Mouse (Mus musculus): ENCODE data around the gene Ltbp3.
A peak's percentile ranks its signal among the peaks of the same experiment; 100 is the strongest.

Gene Ltbp3

DNA sequence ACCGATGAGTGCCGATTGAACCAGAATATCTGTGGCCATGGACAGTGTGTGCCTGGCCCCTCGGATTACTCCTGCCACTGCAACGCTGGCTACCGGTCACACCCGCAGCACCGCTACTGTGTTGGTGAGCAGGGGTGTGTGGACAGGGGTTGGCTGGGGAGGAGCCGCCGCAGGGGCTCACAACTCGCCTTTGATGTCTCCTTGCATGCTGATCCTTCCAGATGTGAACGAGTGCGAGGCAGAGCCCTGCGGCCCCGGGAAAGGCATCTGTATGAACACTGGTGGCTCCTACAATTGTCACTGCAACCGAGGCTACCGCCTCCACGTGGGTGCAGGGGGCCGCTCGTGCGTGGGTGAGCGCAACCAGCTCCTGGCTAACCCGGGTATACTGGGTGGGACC, 10.2 kb downstream of the Ltbp3 start:
- DNase-seq (ENCODE audit: low read depth, low spot score) = no peak

GRCm38 (mm10) chr19:5751742-5752141, 11.0 kb downstream of the Ltbp3 start:
- DNase-seq (ENCODE audit: low read depth, low spot score) = no peak

DNA sequence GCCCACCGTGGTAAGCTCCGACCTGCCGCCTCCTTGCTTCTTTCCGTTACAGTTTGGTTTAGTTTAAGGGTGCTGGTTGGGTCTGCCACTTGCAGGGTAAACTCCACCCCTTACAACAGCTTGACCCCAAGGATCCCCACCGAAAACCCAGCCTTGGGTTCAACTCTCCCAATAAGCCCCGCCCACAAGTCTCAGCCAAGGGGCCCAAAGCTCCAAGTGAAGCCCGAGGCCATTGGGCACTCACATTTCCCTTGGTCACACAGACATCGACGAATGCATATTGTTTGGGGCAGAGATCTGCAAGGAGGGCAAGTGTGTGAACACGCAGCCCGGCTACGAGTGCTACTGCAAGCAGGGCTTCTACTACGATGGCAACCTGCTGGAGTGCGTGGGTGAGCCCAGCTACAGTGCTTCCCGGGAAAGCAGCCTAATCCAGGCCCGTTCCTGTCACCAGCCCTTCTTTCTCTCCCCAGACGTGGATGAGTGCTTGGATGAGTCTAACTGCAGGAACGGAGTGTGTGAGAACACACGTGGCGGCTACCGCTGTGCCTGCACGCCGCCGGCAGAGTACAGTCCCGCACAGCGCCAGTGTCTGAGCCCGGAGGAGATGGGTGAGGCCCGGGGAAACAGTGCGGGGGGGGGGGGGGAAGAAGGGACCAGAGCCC, 15.7 kb downstream of the Ltbp3 start:
- no peak for DNase-seq (ENCODE audit: low read depth, low spot score)

GRCm38 (mm10) chr19:5756991-5757636, 16.4 kb downstream of the Ltbp3 start:
- no peak for DNase-seq (ENCODE audit: low read depth, low spot score)

GRCm38 (mm10) chr19:5758878-5759403, 18.2 kb downstream of the Ltbp3 start:
- DNase-seq (ENCODE audit: low read depth, low spot score) = no peak

GRCm38 (mm10) chr19:5763163-5763562, 22.5 kb downstream of the Ltbp3 start:
- DNase-seq (ENCODE audit: low read depth, low spot score) = no peak

DNA sequence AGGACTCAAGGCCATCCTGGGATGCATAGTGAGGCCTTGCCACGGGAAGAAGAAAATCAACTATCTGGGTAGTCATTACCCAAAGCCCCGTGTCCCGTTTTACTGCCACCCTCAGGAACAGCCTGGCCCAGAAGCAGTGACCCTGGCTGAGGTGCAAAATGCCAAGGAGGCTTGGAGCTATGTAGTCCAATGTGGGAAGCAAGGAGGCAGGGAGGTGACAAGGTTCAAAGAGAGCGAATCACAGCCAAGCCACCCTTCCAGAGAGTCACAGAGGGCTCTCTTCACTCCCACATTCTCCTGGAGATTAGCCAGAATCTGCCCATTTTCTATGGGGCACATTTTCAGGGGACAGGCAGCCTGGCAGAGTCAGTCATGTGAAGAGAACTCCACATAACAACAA, 26.6 kb downstream of the Ltbp3 start:
- no peak for DNase-seq (ENCODE audit: low read depth, low spot score)

- DNase-seq (ENCODE audit: low read depth, low spot score) = no peak
Measured at GRCm38 (mm10) chr19:5770311-5770710, 29.6 kb downstream of the Ltbp3 start.

- DNase-seq (ENCODE audit: low read depth, low spot score) = peak; percentile 77
Measured at GRCm38 (mm10) chr19:5770925-5771860, 30.5 kb downstream of the Ltbp3 start, which contains the start of gene Scyl1. Gene Scyl1 (minus strand): TSS chr19:5771419.

- no peak for DNase-seq (ENCODE audit: low read depth, low spot score)
Measured at GRCm38 (mm10) chr19:5777387-5778032, 36.8 kb downstream of the Ltbp3 start.

DNA sequence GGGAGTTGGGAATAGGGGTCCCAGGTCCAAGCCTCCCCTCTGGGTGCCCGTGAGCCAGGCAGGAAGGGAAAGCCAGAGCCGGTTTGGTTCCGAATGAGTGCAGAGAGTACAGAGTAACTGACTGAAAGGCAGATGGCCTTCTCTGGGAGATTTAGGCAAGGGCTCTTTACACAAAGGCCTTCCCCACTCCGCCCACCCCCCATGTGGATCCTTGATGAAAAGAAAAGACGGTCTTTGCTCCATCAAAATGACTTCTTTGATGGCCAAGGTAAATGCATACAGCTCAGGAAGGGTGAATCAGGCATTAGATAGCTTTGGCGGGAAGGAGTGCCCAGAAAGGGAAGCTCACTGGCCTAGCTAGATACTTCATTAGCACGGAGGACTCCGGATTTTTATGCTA, 37.6 kb downstream of the Ltbp3 start:
- no peak for DNase-seq (ENCODE audit: low read depth, low spot score)

DNA sequence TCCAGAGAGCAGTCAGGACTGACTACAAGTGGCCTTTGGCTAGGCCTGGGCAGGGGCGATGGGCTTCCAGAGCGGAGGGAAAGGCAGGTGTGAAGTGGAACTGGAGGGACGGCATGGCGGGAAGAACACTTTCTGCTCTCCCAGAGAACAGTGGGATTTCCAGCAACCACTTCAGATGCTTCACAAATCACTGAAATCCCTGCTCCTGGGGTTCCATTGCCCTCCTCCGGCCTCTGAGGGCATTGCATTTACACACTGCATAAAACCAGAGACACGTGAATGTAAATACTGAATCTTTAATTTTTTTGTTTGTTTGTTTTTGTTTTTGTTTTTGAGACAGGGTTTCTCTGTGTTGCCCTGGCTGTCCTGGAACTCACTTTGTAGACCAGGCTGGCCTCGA, 39.5 kb downstream of the Ltbp3 start:
- no peak for DNase-seq (ENCODE audit: low read depth, low spot score)

DNA sequence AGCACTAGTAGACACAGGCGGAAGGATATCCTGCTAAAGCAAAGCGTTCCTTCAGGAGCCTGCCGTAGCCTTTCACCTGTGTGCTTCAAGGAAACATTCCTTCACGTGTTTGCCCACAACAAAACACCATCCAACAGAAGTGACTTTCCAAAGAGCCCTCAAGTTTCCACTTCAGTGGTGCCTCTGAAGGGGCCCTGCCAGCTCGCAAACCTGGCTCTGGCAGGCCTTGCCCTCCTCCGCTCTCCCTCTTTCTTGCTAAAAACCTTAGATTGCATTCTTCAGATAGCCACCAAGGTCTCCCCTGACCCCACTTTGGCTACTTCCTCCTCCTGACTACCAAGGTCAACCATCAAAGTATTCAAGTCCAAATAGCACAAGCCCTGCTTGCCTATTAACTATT, 40.8 kb downstream of the Ltbp3 start:
- no peak for DNase-seq (ENCODE audit: low read depth, low spot score)

GRCm38 (mm10) chr19:5782121-5782520, 41.4 kb downstream of the Ltbp3 start:
- no peak for DNase-seq (ENCODE audit: low read depth, low spot score)

GRCm38 (mm10) chr19:5784958-5785577, 44.4 kb downstream of the Ltbp3 start:
- DNase-seq (ENCODE audit: low read depth, low spot score) = no peak

GRCm38 (mm10) chr19:5786441-5787114, 45.9 kb downstream of the Ltbp3 start:
- peak; percentile 68 for DNase-seq (ENCODE audit: low read depth, low spot score)

- DNase-seq (ENCODE audit: low read depth, low spot score) = no peak
Measured at GRCm38 (mm10) chr19:5787128-5787635, 46.5 kb downstream of the Ltbp3 start.

GRCm38 (mm10) chr19:5787920-5788319, 47.2 kb downstream of the Ltbp3 start:
- DNase-seq (ENCODE audit: low read depth, low spot score) = no peak

- no peak for DNase-seq (ENCODE audit: low read depth, low spot score)
Measured at GRCm38 (mm10) chr19:5788620-5789019, 47.9 kb downstream of the Ltbp3 start.

- no peak for DNase-seq (ENCODE audit: low read depth, low spot score)
Measured at GRCm38 (mm10) chr19:5789066-5789465, 48.4 kb downstream of the Ltbp3 start.

Measured in retina, adult 2 months (tissue).